Mouse (Mus musculus) megakaryocyte-erythroid progenitor cell, adult 5-6 weeks (primary cell): ENCODE measurements around the gene Gng2. TPM values are rescaled to one million over a fixed set of nuclear protein-coding genes. Genes with fewer than 3 reads are reported as not detected.

Experiments
- ATAC-seq: replicated peaks from 2 replicates; pipeline ENCODE4 v1.8.0; 2016; ENCODE audit warnings: mild to moderate bottlenecking, inconsistent platforms; ENCODE audit not compliant: severe bottlenecking, poor library complexity, low FRiP score, low TSS enrichment
- total RNA-seq, 2 experiments: library from RNA; stranded (forward) in 1 of 2; stranded (reverse) in 1 of 2; fragments of 200-1000, 215-1000 nt in 1 of 2; fragments of >200 nt in 1 of 2; fragmentation: Nextera tagmentation in 1 of 2; gene quantifications; 2 replicates each; pipeline ENCODE4 v1.2.3; 2014 to 2017

Gene Gng2
- total RNA-seq (2014; fragmentation: Nextera tagmentation) = 1.2 and 11.6 TPM in 2 replicates
- total RNA-seq (2017) = 5.7 and 11.8 TPM in 2 replicates

DNA sequence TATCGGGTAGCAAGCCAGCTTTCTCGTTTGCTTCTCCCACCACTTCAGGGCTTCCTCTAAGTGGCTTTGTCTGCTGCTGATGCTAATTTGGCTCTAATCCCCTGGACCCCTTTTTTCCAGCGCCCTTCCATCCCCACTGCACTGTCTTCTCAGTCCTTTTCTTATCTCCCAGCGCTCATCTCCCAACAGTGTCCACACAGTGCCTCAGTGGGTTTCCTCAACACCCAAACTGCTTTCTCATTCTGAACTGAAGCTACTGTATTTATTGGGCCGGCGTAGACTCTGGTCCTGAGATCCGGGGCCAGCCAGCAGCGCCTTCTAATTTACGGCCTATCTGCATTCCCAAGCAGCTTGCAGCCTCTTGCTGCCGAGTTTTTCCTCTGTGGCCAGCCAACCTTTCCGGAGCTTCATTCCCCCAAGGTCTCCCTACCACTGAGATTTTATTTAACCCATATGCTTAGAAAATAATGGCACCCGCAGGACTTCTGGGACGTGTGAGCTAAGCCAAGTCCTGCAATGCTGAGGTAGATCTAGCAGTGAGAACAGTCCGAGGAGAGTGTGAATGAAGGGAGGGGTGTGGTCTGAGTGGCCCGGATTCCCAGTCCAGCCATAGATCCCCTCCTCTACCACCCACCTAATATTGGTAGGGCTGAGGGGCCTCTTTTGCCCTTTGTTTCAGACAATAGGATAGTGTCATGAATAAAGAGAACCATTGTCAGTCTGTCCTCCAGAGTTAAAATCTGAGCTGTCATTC is at the start of gene Gng2:
TSS of gene Gng2 (minus strand) at position 357 of the 754 bp plus-strand sequence.
- ATAC-seq = 0 out of 2 replicates have a peak, but pooled peaks have one; percentile 18

GRCm38 (mm10) chr14:20024888-20025719 is 47.7 kb upstream of the Gng2 start:
- ATAC-seq = peak; percentile 95

GRCm38 (mm10) chr14:20023939-20024338 is 46.5 kb upstream of the Gng2 start:
- no peak for ATAC-seq

GRCm38 (mm10) chr14:20019486-20019885 is 42.1 kb upstream of the Gng2 start:
- ATAC-seq = no peak

DNA sequence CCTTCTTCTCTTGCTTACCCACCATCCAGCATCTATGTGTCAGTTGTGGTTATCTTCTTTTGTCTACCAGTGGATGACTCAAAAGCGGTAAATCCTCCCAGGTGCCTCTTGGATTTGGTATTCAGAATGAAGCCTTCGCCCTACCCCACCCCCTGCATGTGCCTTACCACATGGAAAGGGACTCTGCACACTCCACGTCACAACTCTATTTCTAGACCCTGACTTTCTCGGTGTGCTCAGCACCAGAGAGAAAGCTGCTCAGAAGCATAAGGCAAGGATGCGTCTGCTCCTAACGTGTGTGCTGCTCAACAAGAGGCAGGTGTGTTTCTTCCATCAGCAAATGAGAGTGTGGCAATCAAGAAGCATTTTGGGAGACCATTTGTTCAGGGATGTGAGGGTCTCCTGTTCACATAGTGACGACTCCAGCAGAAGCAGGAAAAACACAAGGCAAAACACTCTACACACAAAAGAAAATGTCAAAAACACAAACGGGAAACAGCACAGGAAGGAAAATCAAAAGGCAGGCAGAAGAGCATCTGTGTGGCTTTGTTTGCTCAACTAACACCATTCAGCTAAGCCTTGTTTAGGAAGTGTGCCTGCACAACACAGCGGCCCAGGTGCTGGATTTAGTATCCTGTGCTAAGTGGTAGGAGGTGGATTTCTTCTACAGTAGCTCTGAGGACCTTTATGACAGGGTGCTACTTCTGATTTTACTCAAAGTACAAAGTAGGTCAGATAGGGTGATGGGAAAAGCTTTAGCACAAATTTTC is 35.3 kb upstream of the Gng2 start:
- no peak for ATAC-seq

DNA sequence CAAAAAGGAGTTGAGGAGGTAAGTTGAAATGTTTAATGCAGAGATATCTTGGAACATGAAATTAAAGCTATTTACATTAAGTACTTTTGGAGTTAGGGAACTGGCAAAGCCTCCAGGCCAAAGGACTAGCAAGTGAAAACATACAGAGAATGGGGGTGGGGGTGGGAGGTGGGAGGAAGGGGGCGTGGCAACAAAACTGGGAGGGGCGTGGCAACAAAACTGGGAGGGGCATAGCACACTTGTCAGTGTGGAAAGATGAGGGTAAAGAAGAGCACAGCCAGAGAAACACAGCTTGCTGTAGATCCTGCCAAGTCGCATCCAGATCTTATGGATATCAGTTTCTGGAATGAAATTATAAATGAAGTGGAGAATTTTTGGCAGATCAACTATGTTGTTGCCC is 30.0 kb upstream of the Gng2 start:
- ATAC-seq = no peak

- no peak for ATAC-seq
Observed at GRCm38 (mm10) chr14:20004777-20005289, 27.4 kb upstream of the Gng2 start.

- ATAC-seq = no peak
Observed at GRCm38 (mm10) chr14:19996853-19997252, 19.4 kb upstream of the Gng2 start.

DNA sequence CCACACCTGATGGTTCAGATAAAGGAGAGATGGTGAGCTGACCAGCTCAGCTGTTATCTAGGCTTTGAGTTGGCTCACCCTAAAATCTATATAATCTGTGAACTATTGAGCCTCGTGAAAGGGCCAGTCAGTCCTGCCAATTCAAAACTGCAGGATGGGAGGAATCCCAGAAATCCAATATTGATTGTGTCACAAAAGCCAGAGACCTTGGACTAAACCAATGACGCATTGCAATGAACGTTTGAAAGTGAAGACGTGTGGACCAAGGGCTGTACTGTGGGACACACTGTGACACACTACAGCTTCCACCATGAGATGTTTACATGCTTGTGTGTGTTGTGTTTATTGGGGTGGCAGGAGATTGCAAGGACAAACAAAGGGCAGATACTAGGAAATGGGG is 18.5 kb upstream of the Gng2 start:
- no peak for ATAC-seq

DNA sequence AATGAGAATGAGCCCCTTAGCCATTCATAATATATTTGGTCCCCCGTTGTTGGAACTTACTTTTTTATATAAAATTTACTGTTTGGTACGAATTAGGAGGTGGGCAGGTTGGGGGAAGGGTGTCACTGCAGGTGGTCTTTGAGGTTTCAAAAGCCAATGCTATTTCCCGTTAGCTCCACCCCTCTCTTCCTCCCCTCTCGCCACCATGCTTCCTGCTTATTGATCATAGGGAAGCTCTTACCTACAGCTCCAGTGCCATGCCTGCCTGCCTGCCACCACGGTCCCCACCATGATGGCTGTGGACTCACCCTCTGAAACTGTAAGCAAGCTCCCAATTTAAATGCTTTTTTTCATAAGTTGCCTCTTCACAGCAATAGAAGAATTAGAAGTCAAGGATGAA is 16.6 kb upstream of the Gng2 start:
- no peak for ATAC-seq

DNA sequence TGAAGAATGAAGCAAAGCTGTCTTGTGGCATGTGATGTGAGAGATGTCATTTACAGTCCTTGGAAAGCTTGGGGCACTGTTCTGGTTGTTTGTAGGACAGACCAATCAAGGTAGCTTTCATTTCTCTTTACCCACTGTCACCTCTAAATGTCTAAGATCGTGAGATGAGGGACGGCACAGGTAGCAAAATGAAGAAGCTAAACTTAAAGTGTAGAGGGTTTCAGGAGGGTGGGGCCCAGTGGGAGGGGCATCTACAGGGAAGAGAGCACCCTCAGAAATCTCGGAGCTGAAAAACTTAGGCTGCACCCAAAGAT is 16.1 kb upstream of the Gng2 start:
- no peak for ATAC-seq

- ATAC-seq = peak; percentile 80
Observed at GRCm38 (mm10) chr14:19992873-19993569, 15.6 kb upstream of the Gng2 start.

- no peak for ATAC-seq
Observed at GRCm38 (mm10) chr14:19991861-19992260, 14.4 kb upstream of the Gng2 start.

DNA sequence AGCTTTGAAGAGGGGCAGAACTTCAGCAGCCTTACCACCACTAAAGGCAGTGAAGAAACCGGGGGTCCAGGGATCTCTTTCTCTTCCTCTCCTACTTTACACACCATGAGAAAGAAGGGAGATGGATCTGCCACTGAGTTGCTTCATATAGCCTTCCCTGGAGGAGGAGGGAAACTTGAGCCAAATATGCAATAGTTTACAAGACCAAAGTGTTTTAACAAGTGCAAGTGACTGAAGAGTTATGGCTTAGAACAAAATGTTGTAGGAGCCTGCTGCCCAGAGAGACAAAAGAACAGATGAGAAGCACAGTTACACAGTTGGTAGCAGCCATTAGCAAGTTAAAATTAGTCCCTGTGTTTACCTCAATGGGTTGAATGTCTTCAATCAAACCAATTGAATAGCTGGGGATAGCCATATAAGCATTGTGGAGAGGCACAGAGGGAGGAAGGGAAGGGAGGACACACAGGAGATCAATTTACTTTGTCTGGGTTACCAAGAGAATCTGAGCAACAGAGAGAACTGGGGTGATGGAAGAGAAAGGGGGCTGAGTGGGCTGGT is 13.1 kb upstream of the Gng2 start:
- ATAC-seq = no peak

DNA sequence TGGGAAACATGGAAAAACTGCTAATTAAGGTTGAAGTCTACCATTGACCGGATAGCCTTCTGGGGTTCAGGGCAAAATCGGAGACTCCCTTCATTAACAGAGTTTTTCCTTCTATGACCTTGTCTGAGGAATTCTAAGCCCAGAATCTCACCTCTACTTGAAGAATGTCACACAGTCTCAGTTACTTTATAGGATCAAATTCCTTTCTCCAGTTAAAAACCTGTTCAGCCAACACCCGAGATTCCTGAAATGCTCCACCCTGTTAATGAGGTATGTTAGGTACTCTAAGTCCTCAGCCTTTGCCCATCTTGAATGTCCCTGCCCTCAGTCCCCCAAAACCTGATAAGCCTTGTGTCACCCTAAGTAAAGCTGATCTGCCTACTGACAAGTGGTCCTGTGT is 11.0 kb upstream of the Gng2 start:
- no peak for ATAC-seq

DNA sequence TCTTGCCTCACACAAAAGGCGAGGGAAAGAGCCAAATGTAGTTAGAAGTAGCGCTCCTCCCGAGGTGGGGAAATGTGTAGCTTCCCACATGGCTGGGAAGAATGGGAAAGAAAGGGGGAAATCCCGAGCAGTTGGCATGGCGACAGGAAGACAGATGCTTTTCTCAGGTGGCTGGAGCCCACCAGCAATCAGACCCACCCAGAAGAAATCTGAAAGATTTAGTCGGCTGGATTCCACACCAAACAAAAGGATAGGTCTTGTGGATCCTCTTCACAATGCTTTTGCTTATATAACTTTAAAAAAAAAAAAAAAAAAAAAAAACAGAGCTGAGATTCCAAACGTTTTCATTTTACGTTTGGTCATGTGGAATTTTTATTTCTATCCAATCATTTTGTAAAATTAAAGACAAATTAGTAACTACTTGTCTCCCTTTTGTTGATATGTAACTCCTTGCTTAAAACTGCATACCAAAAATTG is 10.0 kb upstream of the Gng2 start:
- no peak for ATAC-seq

GRCm38 (mm10) chr14:19986614-19987357 is 9.4 kb upstream of the Gng2 start:
- no peak for ATAC-seq

- ATAC-seq = no peak
Observed at GRCm38 (mm10) chr14:19985912-19986613, 8.6 kb upstream of the Gng2 start.
